Mouse (Mus musculus): Measurements from ENCODE around the gene Spata45. TPM values are rescaled to one million over a fixed set of nuclear protein-coding genes. Genes with fewer than 3 reads are reported as not detected.

Spata45 gene
- total RNA-seq (2012; rRNA removed), result 4.1 and 4.6 TPM in 2 replicates

GRCm38 (mm10) chr1:191036554-191037334 lies at the start of gene Spata45:
Gene Spata45 (plus strand): TSS chr1:191036639.
- TF ChIP-seq MAFK (IDR thresholded peaks at IDR 0.05; ENCODE audit: insufficient read depth, low read depth, low read length) (no peak), HCFC1 (IDR thresholded peaks at IDR 0.05; ENCODE audit: borderline replicate concordance, insufficient read depth, low read length) (no peak), ZNF384 (IDR thresholded peaks at IDR 0.05; ENCODE audit: low read depth, low read length) (no peak), CHD2 (IDR thresholded peaks at IDR 0.05; ENCODE audit: low read depth, low read length) (no peak), ZC3H11A (IDR thresholded peaks at IDR 0.05; ENCODE audit: borderline replicate concordance, low read depth, low read length) (no peak)
- no peaks in the 10 kb centered on the region for H3K36me3 ChIP-seq (ENCODE audit: control insufficient read depth, insufficient read depth, low read length, poor library complexity, severe bottlenecking)
- DNase-seq (ENCODE audit: low read depth, low spot score), result no peak
- H3K4me3 ChIP-seq (ENCODE audit: insufficient read depth in 1 of 2, low read depth in 1 of 2, low read length in 2 of 2, poor library complexity in 1 of 2, severe bottlenecking in 1 of 2), result no peak within 1 kb of the TSS
- no peaks in the 10 kb centered on the region for H3K9me3 ChIP-seq (ENCODE audit: control insufficient read depth, insufficient read depth, low read depth, low read length)
- H3K4me1 ChIP-seq (ENCODE audit: control insufficient read depth in 2 of 2, insufficient read depth in 2 of 2, low read length in 2 of 2, poor library complexity in 1 of 2), result peaks cover 0 to 3% of the 10 kb centered on the region in 2 experiments; a peak in 1 of 4 replicates
- in situ Hi-C loops (cut with MboI; ENCODE audit: low sequenced_read_pairs in 2 of 2, unreplicated experiment in 2 of 2), result no loop called here
- H3K9ac ChIP-seq (ENCODE audit: insufficient read depth, low read depth, low read length, poor library complexity, severe bottlenecking), result no peak within 1 kb of the TSS
- H3K27ac ChIP-seq (ENCODE audit: insufficient read depth, low read depth, low read length, poor library complexity, severe bottlenecking), result no peak within 1 kb of the TSS

- no peaks in the 10 kb centered on the region for H3K36me3 ChIP-seq (ENCODE audit: control insufficient read depth, insufficient read depth, low read length, poor library complexity, severe bottlenecking)
- H3K4me3 ChIP-seq (ENCODE audit: insufficient read depth in 1 of 2, low read depth in 1 of 2, low read length in 2 of 2, poor library complexity in 1 of 2, severe bottlenecking in 1 of 2), result no peak overlapping the region
- in situ Hi-C loops (cut with MboI; ENCODE audit: low sequenced_read_pairs in 2 of 2, unreplicated experiment in 2 of 2), result no loop called here
- no peak for TF ChIP-seq ZNF384 (IDR thresholded peaks at IDR 0.05; ENCODE audit: low read depth, low read length)
- peak; percentile 21; the same call in 1 of the 2 replicates for TF ChIP-seq ZC3H11A (IDR thresholded peaks at IDR 0.05; ENCODE audit: borderline replicate concordance, low read depth, low read length)
- DNase-seq (ENCODE audit: low read depth, low spot score), result no peak
- no peaks in the 10 kb centered on the region for H3K9me3 ChIP-seq (ENCODE audit: control insufficient read depth, insufficient read depth, low read depth, low read length)
- H3K27ac ChIP-seq (ENCODE audit: insufficient read depth, low read depth, low read length, poor library complexity, severe bottlenecking), result no peak overlapping the region
- no peak overlapping the region for H3K9ac ChIP-seq (ENCODE audit: insufficient read depth, low read depth, low read length, poor library complexity, severe bottlenecking)
- no peaks in the 10 kb centered on the region for H3K4me1 ChIP-seq (ENCODE audit: control insufficient read depth in 2 of 2, insufficient read depth in 2 of 2, low read length in 2 of 2, poor library complexity in 1 of 2)
Observed at GRCm38 (mm10) chr1:190989437-190990082, 46.9 kb upstream of the Spata45 start.

GRCm38 (mm10) chr1:190995548-190995947 lies 40.9 kb upstream of the Spata45 start:
- in situ Hi-C loops (cut with MboI; ENCODE audit: low sequenced_read_pairs in 2 of 2, unreplicated experiment in 2 of 2), result no loop called here
- no peak overlapping the region for H3K4me3 ChIP-seq (ENCODE audit: insufficient read depth in 1 of 2, low read depth in 1 of 2, low read length in 2 of 2, poor library complexity in 1 of 2, severe bottlenecking in 1 of 2)
- DNase-seq (ENCODE audit: low read depth, low spot score), result no peak

DNA sequence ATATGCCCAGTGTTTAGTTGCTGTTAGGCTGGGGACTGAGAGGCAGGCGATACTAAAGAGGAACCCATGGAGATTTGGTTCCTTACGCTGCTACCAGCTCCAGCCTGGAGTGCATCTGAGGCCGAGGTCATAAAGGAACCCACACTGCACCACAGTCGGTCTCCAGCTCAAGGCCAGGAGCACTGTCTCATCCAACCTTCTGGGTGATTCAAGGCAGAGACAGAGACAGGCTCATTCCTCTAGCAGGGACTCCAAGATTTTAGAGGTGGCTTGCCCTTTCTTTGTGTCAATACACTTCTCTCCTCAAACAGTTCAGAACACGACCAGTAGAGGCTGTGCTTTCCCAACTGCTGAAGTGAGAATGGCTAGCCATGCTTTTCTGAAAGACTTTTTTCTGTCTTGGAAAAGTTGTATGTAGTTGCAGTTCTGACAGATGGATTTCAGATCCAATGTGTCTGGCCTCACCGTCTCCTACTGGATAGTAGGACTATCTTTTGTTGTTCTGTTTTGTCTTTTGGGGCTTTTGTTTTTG lies 40.0 kb upstream of the Spata45 start:
- TF ChIP-seq ZC3H11A (IDR thresholded peaks at IDR 0.05; ENCODE audit: borderline replicate concordance, low read depth, low read length), result no peak
- TF ChIP-seq HCFC1 (IDR thresholded peaks at IDR 0.05; ENCODE audit: borderline replicate concordance, insufficient read depth, low read length), result no peak
- no peak for TF ChIP-seq CHD2 (IDR thresholded peaks at IDR 0.05; ENCODE audit: low read depth, low read length)
- TF ChIP-seq ZNF384 (IDR thresholded peaks at IDR 0.05; ENCODE audit: low read depth, low read length), result no peak
- TF ChIP-seq MAFK (IDR thresholded peaks at IDR 0.05; ENCODE audit: insufficient read depth, low read depth, low read length), result no peak
- Histone ChIP-seq H3K9me3 (ENCODE audit: control insufficient read depth, insufficient read depth, low read depth, low read length) (no peaks in the 10 kb centered on the region), H3K4me3 (ENCODE audit: insufficient read depth in 1 of 2, low read depth in 1 of 2, low read length in 2 of 2, poor library complexity in 1 of 2, severe bottlenecking in 1 of 2) (no peak overlapping the region), H3K36me3 (ENCODE audit: control insufficient read depth, insufficient read depth, low read length, poor library complexity, severe bottlenecking) (no peaks in the 10 kb centered on the region), H3K9ac (ENCODE audit: insufficient read depth, low read depth, low read length, poor library complexity, severe bottlenecking) (no peak overlapping the region), H3K4me1 (ENCODE audit: control insufficient read depth in 2 of 2, insufficient read depth in 2 of 2, low read length in 2 of 2, poor library complexity in 1 of 2) (no peaks in the 10 kb centered on the region), H3K27ac (ENCODE audit: insufficient read depth, low read depth, low read length, poor library complexity, severe bottlenecking) (no peak overlapping the region)
- in situ Hi-C loops (cut with MboI; ENCODE audit: low sequenced_read_pairs in 2 of 2, unreplicated experiment in 2 of 2), result no loop called here
- no peak for DNase-seq (ENCODE audit: low read depth, low spot score)

More at GRCm38 (mm10) chr1:190995548-190995947, 40.9 kb upstream of the Spata45 start:
- TF ChIP-seq CHD2 (IDR thresholded peaks at IDR 0.05; ENCODE audit: low read depth, low read length), result no peak
- TF ChIP-seq ZC3H11A (IDR thresholded peaks at IDR 0.05; ENCODE audit: borderline replicate concordance, low read depth, low read length), result no peak
- no peak for TF ChIP-seq HCFC1 (IDR thresholded peaks at IDR 0.05; ENCODE audit: borderline replicate concordance, insufficient read depth, low read length)
- TF ChIP-seq MAFK (IDR thresholded peaks at IDR 0.05; ENCODE audit: insufficient read depth, low read depth, low read length), result no peak
- TF ChIP-seq ZNF384 (IDR thresholded peaks at IDR 0.05; ENCODE audit: low read depth, low read length), result no peak
- Histone ChIP-seq H3K4me1 (ENCODE audit: control insufficient read depth in 2 of 2, insufficient read depth in 2 of 2, low read length in 2 of 2, poor library complexity in 1 of 2) (no peaks in the 10 kb centered on the region), H3K9me3 (ENCODE audit: control insufficient read depth, insufficient read depth, low read depth, low read length) (no peaks in the 10 kb centered on the region), H3K9ac (ENCODE audit: insufficient read depth, low read depth, low read length, poor library complexity, severe bottlenecking) (no peak overlapping the region), H3K27ac (ENCODE audit: insufficient read depth, low read depth, low read length, poor library complexity, severe bottlenecking) (no peak overlapping the region), H3K36me3 (ENCODE audit: control insufficient read depth, insufficient read depth, low read length, poor library complexity, severe bottlenecking) (no peaks in the 10 kb centered on the region)
